Mouse (Mus musculus) megakaryocyte, embryonic 14.5 days (primary cell): Measurements from ENCODE around the gene Sec24d.

Experiments
- FLI1 ChIP-seq: IDR thresholded peaks from 2 replicates; pipeline ENCODE4 v1.6.1; 2012; ENCODE audit warnings: low read length, inconsistent platforms, mixed read lengths
- GATA1 ChIP-seq: IDR thresholded peaks from 3 replicates; pipeline ENCODE4 v1.6.1; 2012; ENCODE audit warnings: mixed read lengths, low read length, inconsistent platforms, borderline replicate concordance

DNA sequence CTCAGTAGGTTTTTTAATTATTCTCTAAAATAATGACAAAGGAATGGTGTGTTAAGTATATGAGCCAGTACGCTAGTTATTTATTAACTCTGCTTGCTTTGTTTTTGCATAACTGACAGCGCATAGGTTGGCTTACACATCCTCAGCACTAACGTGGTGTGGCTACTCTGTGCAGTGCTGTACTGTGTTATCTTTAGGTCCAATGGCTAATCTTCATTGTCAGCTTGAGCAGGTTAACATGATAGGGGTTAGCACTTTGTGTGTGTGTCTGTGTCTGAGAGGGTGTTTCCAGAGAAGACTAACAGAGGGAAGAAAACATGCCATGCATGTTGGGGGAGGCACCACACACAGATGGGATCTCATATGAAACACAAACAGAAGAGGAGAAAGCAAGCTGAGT lies 137.7 kb downstream of the Sec24d start:
- TF ChIP-seq GATA1 (no peak), FLI1 (no peak)
